In genomic region chr11:30471751-30472593, GRCm38 (mm10) we compare ENCODE assay signal across 8 mouse cellular contexts. TPM values are rescaled to one million over a fixed set of nuclear protein-coding genes. Genes with fewer than 3 reads are reported as not detected.
A peak's percentile ranks its signal among the peaks of the same experiment; 100 is the strongest.
DNase-seq lines count a peak whose midpoint lies in the region; ATAC-seq and TF ChIP-seq lines count a peak whose summit lies in the region.

TSS of gene 4930505A04Rik (minus strand) at chr11:30471827.

- WGBS in hindbrain, embryonic 11.5 days, result 8% methylated on average over 17 of the region's 17 CpGs
- WGBS in lung, embryonic 15.5 days, result 4% methylated on average over 17 of the region's 17 CpGs

- H3K4me1 ChIP-seq in hindbrain, embryonic 11.5 days (replicated peaks; ENCODE audit: control insufficient read depth, insufficient read depth, low read length), result no peaks in the 10 kb centered on the region
- H3K4me1 ChIP-seq in lung, embryonic 15.5 days, result peaks cover 18% of the 10 kb centered on the region

- H3K9ac ChIP-seq in hindbrain, embryonic 11.5 days (ENCODE audit: low read depth, low read length), result peak within 1 kb of the TSS; percentile 67
- H3K9ac ChIP-seq in lung, embryonic 15.5 days, result peak within 1 kb of the TSS; percentile 41

- peak within 1 kb of the TSS; percentile 59 for H3K4me2 ChIP-seq in hindbrain, embryonic 11.5 days (replicated peaks; ENCODE audit: low read depth, low read length)
- peak within 1 kb of the TSS; percentile 70 for H3K4me2 ChIP-seq in lung, embryonic 15.5 days

- in situ Hi-C loops in Patski (cut with MboI; ENCODE audit: low pct_unique_long_range_greater_than_20kb), result no loop called here

- H3K4me3 ChIP-seq in hindbrain, embryonic 11.5 days (ENCODE audit: low read depth, low read length), result peak within 1 kb of the TSS; percentile 42
- peak within 1 kb of the TSS; percentile 44 for H3K4me3 ChIP-seq in lung, embryonic 15.5 days

- H3K27me3 ChIP-seq in Patski, result peaks cover 3% of the 10 kb centered on the region
- no peaks in the 10 kb centered on the region for H3K27me3 ChIP-seq in hindbrain, embryonic 11.5 days (ENCODE audit: control insufficient read depth, insufficient read depth, low read length)
- no peaks in the 10 kb centered on the region for H3K27me3 ChIP-seq in lung, embryonic 15.5 days

- peak; percentile 74 for ATAC-seq in Patski
- peak; percentile 98 for ATAC-seq in hindbrain, embryonic 11.5 days (ENCODE audit: low FRiP score)
- peak; percentile 98 for ATAC-seq in lung, embryonic 15.5 days (ENCODE audit: borderline replicate concordance, extremely low read depth, low FRiP score, low TSS enrichment)

- CTCF ChIA-PET in Patski (lab: Charles Lee), result interaction anchor here (1.0 kb wide), 1 partner anchor 18 kb away, joined by 3 read pairs; no protein-coding TSS in a partner anchor

- H3K36me3 ChIP-seq in hindbrain, embryonic 11.5 days (ENCODE audit: control insufficient read depth, insufficient read depth, low read length), result no peaks in the 10 kb centered on the region
- H3K36me3 ChIP-seq in lung, embryonic 15.5 days, result no peaks in the 10 kb centered on the region

- POLR2A ChIA-PET in Patski (lab: Charles Lee), result interaction anchor here (0.6 kb wide), 1 partner anchor 10 kb away, joined by 3 read pairs; no protein-coding TSS in a partner anchor

- no peaks in the 10 kb centered on the region for H3K9me3 ChIP-seq in hindbrain, embryonic 11.5 days (ENCODE audit: control insufficient read depth, low read length)
- no peaks in the 10 kb centered on the region for H3K9me3 ChIP-seq in lung, embryonic 15.5 days

- TF ChIP-seq CTCF in Patski (IDR thresholded peaks at IDR 0.05), result no peak

- no peak within 1 kb of the TSS for H3K27ac ChIP-seq in hindbrain, embryonic 11.5 days (ENCODE audit: low read depth, low read length)
- H3K27ac ChIP-seq in lung, embryonic 15.5 days, result peak within 1 kb of the TSS; percentile 62

- DNase-seq in Patski (ENCODE audit: low read depth, low spot score), result peak; percentile 6
- DNase-seq in cerebellum, adult 9-10 months, result peak; percentile 85
- peak; percentile 83 to 84 for DNase-seq in frontal cortex, postnatal 10 days (ENCODE audit: low spot score in 2 of 2)
- DNase-seq in hindbrain, embryonic 11.5 days (ENCODE audit: low spot score), result peak; percentile 94
- DNase-seq in layer of hippocampus, adult 9-11 months, result peak; percentile 95
- peak; percentile 63 for DNase-seq in retina, adult 2 months (ENCODE audit: low read depth, low spot score)
- DNase-seq in urinary bladder, postnatal 14 days (ENCODE audit: low spot score), result peak; percentile 82

RNA-seq across cellular contexts. Expression of gene 4930505A04Rik, which starts in this region (rescaled TPM):
- polyA plus RNA-seq in Patski (2021), result not detected
- polyA plus RNA-seq in hindbrain, embryonic 11.5 days (2014; fragmentation: Nextera tagmentation; extraction: Ambion mirVana), result 0.28 TPM in 1 of 2 replicates, not detected in the other
- polyA plus RNA-seq in lung, embryonic 15.5 days (2015; fragmentation: Nextera tagmentation; extraction: Ambion mirVana), result 0.18 TPM in 1 of 2 replicates, not detected in the other

Comparison
In these comparisons a context has a peak if more than half of its experiments do, and no peak if none do; other contexts are left out.
1. Peak in DNase-seq and ATAC-seq in Patski; RNA of the gene not detected or under 1 TPM.
2. Peak in DNase-seq, ATAC-seq, H3K4me3 ChIP-seq, H3K9ac ChIP-seq and H3K4me2 ChIP-seq in hindbrain, embryonic 11.5 days; RNA of the gene not detected or under 1 TPM.
3. Peak in ATAC-seq, H3K4me3 ChIP-seq, H3K27ac ChIP-seq, H3K9ac ChIP-seq and H3K4me2 ChIP-seq in lung, embryonic 15.5 days; RNA of the gene not detected or under 1 TPM.
4. DNase-seq: peak in every context shown above with its lines; median percentile 95 in layer of hippocampus, adult 9-11 months; 94 in hindbrain, embryonic 11.5 days; 85 in cerebellum, adult 9-10 months; 84 in frontal cortex, postnatal 10 days; 82 in urinary bladder, postnatal 14 days; 63 in retina, adult 2 months; 6 in Patski.